Mouse (Mus musculus) heart, embryonic 14.5 days (tissue): ENCODE measurements at regions not wholly inside any gene's neighbourhood (a gene's known extent, or its start where the extent isn't known, plus 50 kb on each side); places are given as distances from the start of the nearest gene placed in this dataset.

Experiments
- ATAC-seq: fragments of 200-750 bp; cut with Nextera tagmentation; 2 replicates; pipeline ENCODE4 v1.8.0; 2017; ENCODE audit warnings: low read depth, moderate TSS enrichment; ENCODE audit not compliant: insufficient number of reproducible peaks, insufficient read depth, low FRiP score
- H3K27ac ChIP-seq, 2 experiments: fragments of 200-500 bp in 1 of 2; fragments of 300-500 bp in 1 of 2; sonication (generic) in 1 of 2; replicated peaks in 1 of 2; 2 replicates each; pipeline ENCODE4 v1.5.1; 2012 to 2014; ENCODE audit warnings: low read depth in 2 of 2, low read length in 2 of 2, control low read depth in 1 of 2, mild to moderate bottlenecking in 1 of 2, mixed read lengths in 1 of 2; ENCODE audit not compliant: control insufficient read depth in 1 of 2, insufficient read depth in 1 of 2
- H3K27me3 ChIP-seq: fragments of 300-500 bp; sonication (generic); 2 replicates; pipeline ENCODE4 v1.6.1; 2014; ENCODE audit warnings: mild to moderate bottlenecking, low read length, control low read depth; ENCODE audit not compliant: control insufficient read depth, insufficient read depth
- H3K36me3 ChIP-seq: fragments of 300-500 bp; sonication (generic); 2 replicates; pipeline ENCODE4 v1.6.1; 2014; ENCODE audit warnings: mild to moderate bottlenecking, control low read depth, low read length, mixed read lengths; ENCODE audit not compliant: control insufficient read depth, insufficient read depth
- H3K4me1 ChIP-seq, 2 experiments: fragments of 200-500 bp in 1 of 2; fragments of 300-500 bp in 1 of 2; sonication (generic) in 1 of 2; 2 replicates each; pipeline ENCODE4 v1.6.1; 2012 to 2014; ENCODE audit warnings: low read length in 2 of 2, control low read depth in 1 of 2, mixed read lengths in 1 of 2; ENCODE audit not compliant: control insufficient read depth in 2 of 2, insufficient read depth in 2 of 2
- H3K4me2 ChIP-seq: fragments of 300-500 bp; sonication (generic); 2 replicates; pipeline ENCODE4 v1.6.1; 2014; ENCODE audit warnings: mild to moderate bottlenecking, low read length
- H3K4me3 ChIP-seq, 2 experiments: fragments of 200-500 bp in 1 of 2; fragments of 300-500 bp in 1 of 2; sonication (generic) in 1 of 2; 2 replicates each; pipeline ENCODE4 v1.5.1; 2012 to 2014; ENCODE audit warnings: low read length in 2 of 2, mild to moderate bottlenecking in 2 of 2, control low read depth in 1 of 2, low read depth in 1 of 2, moderate library complexity in 1 of 2; ENCODE audit not compliant: control insufficient read depth in 1 of 2, insufficient read depth in 1 of 2
- H3K9ac ChIP-seq: fragments of 300-500 bp; sonication (generic); 2 replicates; pipeline ENCODE4 v1.6.1; 2014; ENCODE audit warnings: mild to moderate bottlenecking, low read length
- H3K9me3 ChIP-seq: fragments of 300-500 bp; sonication (generic); 2 replicates; pipeline ENCODE4 v1.6.1; 2016; ENCODE audit warnings: low read length, control low read depth; ENCODE audit not compliant: control insufficient read depth
- WGBS: fragments of 180-500 bp; shearing (Covaris S2); extraction: QIAGEN DNeasy Blood & Tissue Kit; methylation state at CpG from one replicate; pipeline ENCODE4 v1.1.7; 2014; 5-methylcytosine and 5-hydroxymethylcytosine counted together

GRCm38 (mm10) chr13:71676081-71676624, 287.4 kb downstream of the Irx1 start:
- Histone ChIP-seq H3K4me1 (no peaks in the 10 kb centered on the region), H3K27me3 (no peaks in the 10 kb centered on the region), H3K9me3 (no peaks in the 10 kb centered on the region), H3K4me3 (no peak overlapping the region), H3K4me2 (no peak overlapping the region), H3K27ac (no peak overlapping the region), H3K9ac (no peak overlapping the region), H3K36me3 (no peaks in the 10 kb centered on the region)
- WGBS = 76% methylated on average over 10 of the region's 10 CpGs
- no peak for ATAC-seq

GRCm38 (mm10) chr13:71669956-71670739, 293.4 kb downstream of the Irx1 start:
- no peak overlapping the region for H3K27ac ChIP-seq
- H3K9ac ChIP-seq = no peak overlapping the region
- no peak overlapping the region for H3K4me3 ChIP-seq
- H3K9me3 ChIP-seq = no peaks in the 10 kb centered on the region
- H3K27me3 ChIP-seq = no peaks in the 10 kb centered on the region
- H3K4me2 ChIP-seq = no peak overlapping the region
- no peak for ATAC-seq
- no peaks in the 10 kb centered on the region for H3K36me3 ChIP-seq
- 87% methylated on average over 6 of the region's 6 CpGs for WGBS
- H3K4me1 ChIP-seq = no peaks in the 10 kb centered on the region

GRCm38 (mm10) chr13:71668256-71668655, 295.3 kb downstream of the Irx1 start:
- no peaks in the 10 kb centered on the region for H3K4me1 ChIP-seq
- H3K9me3 ChIP-seq = no peaks in the 10 kb centered on the region
- no peaks in the 10 kb centered on the region for H3K27me3 ChIP-seq
- ATAC-seq = no peak
- H3K9ac ChIP-seq = no peak overlapping the region
- H3K36me3 ChIP-seq = no peaks in the 10 kb centered on the region
- no peak overlapping the region for H3K27ac ChIP-seq
- H3K4me2 ChIP-seq = no peak overlapping the region
- 65% methylated on average over 2 of the region's 2 CpGs for WGBS
- no peak overlapping the region for H3K4me3 ChIP-seq

- no peak for ATAC-seq
- Histone ChIP-seq H3K4me2 (no peak overlapping the region), H3K4me1 (no peaks in the 10 kb centered on the region), H3K27me3 (no peaks in the 10 kb centered on the region), H3K9ac (no peak overlapping the region), H3K27ac (no peak overlapping the region), H3K9me3 (no peaks in the 10 kb centered on the region), H3K4me3 (no peak overlapping the region), H3K36me3 (no peaks in the 10 kb centered on the region)
- WGBS = 67% methylated on average over 7 of the region's 7 CpGs
These were observed 298.2 kb downstream of the Irx1 start for GRCm38 (mm10) chr13:71665221-71665916.

GRCm38 (mm10) chr13:71657898-71658297, 305.6 kb downstream of the Irx1 start:
- no peak overlapping the region for H3K4me2 ChIP-seq
- H3K4me3 ChIP-seq = no peak overlapping the region
- no peak overlapping the region for H3K9ac ChIP-seq
- no peak overlapping the region for H3K27ac ChIP-seq
- H3K9me3 ChIP-seq = no peaks in the 10 kb centered on the region
- ATAC-seq = no peak
- no peaks in the 10 kb centered on the region for H3K36me3 ChIP-seq
- H3K4me1 ChIP-seq = no peaks in the 10 kb centered on the region
- 75% methylated on average over 2 of the region's 2 CpGs for WGBS
- no peaks in the 10 kb centered on the region for H3K27me3 ChIP-seq

- Histone ChIP-seq H3K4me1 (no peaks in the 10 kb centered on the region), H3K4me2 (no peak overlapping the region), H3K27ac (no peak overlapping the region), H3K4me3 (no peak overlapping the region), H3K36me3 (no peaks in the 10 kb centered on the region), H3K9ac (no peak overlapping the region), H3K9me3 (no peaks in the 10 kb centered on the region), H3K27me3 (no peaks in the 10 kb centered on the region)
- 73% methylated on average over 6 of the region's 6 CpGs for WGBS
- no peak for ATAC-seq
These were observed 309.5 kb downstream of the Irx1 start for GRCm38 (mm10) chr13:71653939-71654467.

GRCm38 (mm10) chr13:71653212-71653938, 310.1 kb downstream of the Irx1 start:
- Histone ChIP-seq H3K27ac (no peak overlapping the region), H3K9me3 (no peaks in the 10 kb centered on the region), H3K9ac (no peak overlapping the region), H3K4me3 (no peak overlapping the region), H3K27me3 (no peaks in the 10 kb centered on the region), H3K36me3 (no peaks in the 10 kb centered on the region), H3K4me2 (no peak overlapping the region), H3K4me1 (no peaks in the 10 kb centered on the region)
- 65% methylated on average over 8 of the region's 8 CpGs for WGBS
- no peak for ATAC-seq
